Mouse (Mus musculus) C2C12 (cell line): ENCODE measurements around the gene St8sia6. TPM values are rescaled to one million over a fixed set of nuclear protein-coding genes. Genes with fewer than 3 reads are reported as not detected.

Experiments
- H3K27me3 ChIP-seq: one replicate; pipeline ENCODE4 v1.6.1; 2011; ENCODE audit not compliant: control insufficient read depth, insufficient read depth, insufficient read length
- H3K36me3 ChIP-seq: one replicate; pipeline ENCODE4 v1.6.1; 2011; ENCODE audit not compliant: control insufficient read depth, insufficient read depth
- H3K4me3 ChIP-seq: one replicate; pipeline ENCODE4 v1.5.1; 2011; ENCODE audit warnings: mild to moderate bottlenecking, control low read depth; ENCODE audit not compliant: poor library complexity, insufficient read depth, severe bottlenecking
- H3K79me2 ChIP-seq: one replicate; pipeline ENCODE4 v1.6.1; 2011; ENCODE audit not compliant: control insufficient read depth, insufficient read depth
- H3K79me3 ChIP-seq: one replicate; pipeline ENCODE4 v1.6.1; 2011; ENCODE audit warnings: low read depth, control low read depth
- H3ac ChIP-seq: one replicate; pipeline ENCODE3; 2011; ENCODE audit warnings: low read depth; ENCODE audit not compliant: control insufficient read depth, insufficient read length
- CEBPB ChIP-seq: IDR thresholded peaks from one replicate; pipeline ENCODE4 v1.6.1; 2011; ENCODE audit warnings: low read depth, mild to moderate bottlenecking, control low read depth, moderate library complexity
- CTCF ChIP-seq: IDR thresholded peaks from one replicate; pipeline ENCODE4 v1.5.1; 2011; ENCODE audit not compliant: control insufficient read depth, insufficient read depth, insufficient read length
- FOSL1 ChIP-seq: IDR thresholded peaks from one replicate; pipeline ENCODE4 v1.8.0; 2011; ENCODE audit warnings: mild to moderate bottlenecking, low read length; ENCODE audit not compliant: poor library complexity, insufficient read depth, severe bottlenecking
- MAX ChIP-seq: IDR thresholded peaks from one replicate; pipeline ENCODE4 v1.6.1; 2011; ENCODE audit warnings: mild to moderate bottlenecking, control low read depth
- MYOD1 ChIP-seq: IDR thresholded peaks from one replicate; pipeline ENCODE4 v1.6.1; 2011; ENCODE audit warnings: low read depth; ENCODE audit not compliant: control insufficient read depth, insufficient read length
- MYOG ChIP-seq: IDR thresholded peaks from one replicate; pipeline ENCODE4 v1.6.1; 2011; ENCODE audit not compliant: control insufficient read depth, insufficient read length; ENCODE audit errors: extremely low read depth
- USF1 ChIP-seq: IDR thresholded peaks from one replicate; pipeline ENCODE4 v1.6.1; 2011; ENCODE audit warnings: low read depth, mild to moderate bottlenecking, control low read depth, moderate library complexity
- long read RNA-seq, 2 experiments: library from polyadenylated mRNA; unstranded; transcript quantifications; one replicate each; pipeline ENCODE4 v2.0.0; 2019 to 2020
- polyA plus RNA-seq: library from polyadenylated mRNA; unstranded; fragments of >200 nt; fragmentation: generic; extraction: Trizol; gene quantifications from one replicate; pipeline ENCODE4 v1.2.1, GENCODE M21; 2012; ENCODE audit warnings: missing spikeins

Gene St8sia6
- polyA plus RNA-seq: 0.02 TPM
- long read RNA-seq, experiment 1: 0 reads
- long read RNA-seq, experiment 2: 0 reads

GRCm38 (mm10) chr2:13793969-13794363 is at the start of gene St8sia6:
St8sia6 (minus strand) TSS chr2:13794064.
- Histone ChIP-seq H3K36me3 (no peaks in the 10 kb centered on the region), H3K4me3 (no peak within 1 kb of the TSS), H3K79me3 (no peaks in the 10 kb centered on the region), H3K27me3 (peaks cover 21% of the 10 kb centered on the region), H3ac (no peak within 1 kb of the TSS), H3K79me2 (no peaks in the 10 kb centered on the region)
- TF ChIP-seq FOSL1: no peak
- no peak for TF ChIP-seq MYOG
- TF ChIP-seq USF1: no peak
- TF ChIP-seq CTCF: no peak
- TF ChIP-seq MYOD1: no peak
- TF ChIP-seq MAX: no peak
- no peak for TF ChIP-seq CEBPB

DNA sequence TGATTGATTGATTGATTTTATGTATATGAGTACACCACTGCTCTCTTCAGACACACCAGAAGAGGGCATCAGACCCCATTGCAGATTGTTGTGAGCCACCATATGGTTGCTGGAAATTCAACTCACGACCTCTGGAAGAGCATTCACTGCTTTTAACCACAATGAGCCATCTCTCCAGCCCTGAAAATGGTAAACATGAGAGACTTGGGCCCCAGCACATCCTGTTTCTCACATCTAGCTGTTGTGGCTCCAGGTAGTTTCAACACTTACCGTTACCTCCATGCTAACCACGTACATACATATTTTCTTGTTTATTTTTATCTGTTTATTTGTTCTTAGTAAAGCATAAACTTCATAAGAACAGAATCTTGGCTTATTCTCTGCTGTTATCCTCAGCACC is 42.4 kb upstream of the St8sia6 start:
- Histone ChIP-seq H3K79me3 (no peaks in the 10 kb centered on the region), H3ac (no peak overlapping the region)

DNA sequence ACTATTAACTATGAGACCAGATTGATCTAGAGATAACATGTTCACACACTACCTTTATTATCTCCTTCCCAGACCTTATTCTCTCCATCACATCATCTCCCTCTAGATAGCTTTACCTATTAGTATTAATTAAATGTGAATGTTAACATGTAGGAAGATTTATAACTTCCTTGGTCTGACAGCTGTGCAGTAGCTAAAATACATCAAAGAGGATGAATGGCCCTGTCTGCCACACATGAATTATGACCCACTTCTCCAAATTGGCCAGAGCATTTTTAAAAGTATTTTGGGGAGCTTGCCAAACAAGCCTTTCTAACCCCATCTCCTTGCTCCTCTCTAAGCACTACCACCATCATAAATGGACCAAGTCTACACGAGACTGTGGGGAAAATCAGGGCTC is 41.1 kb upstream of the St8sia6 start:
- Histone ChIP-seq H3ac (no peak overlapping the region), H3K79me2 (no peaks in the 10 kb centered on the region), H3K36me3 (no peaks in the 10 kb centered on the region), H3K27me3 (no peaks in the 10 kb centered on the region), H3K4me3 (no peak overlapping the region), H3K79me3 (no peaks in the 10 kb centered on the region)
- TF ChIP-seq USF1 (no peak), CTCF (no peak), FOSL1 (no peak), MYOD1 (no peak), MYOG (no peak), MAX (no peak), CEBPB (no peak)

More for the DNA sequence above, 42.4 kb upstream of the St8sia6 start:
- TF ChIP-seq CTCF: no peak
- no peak for TF ChIP-seq MYOG
- Histone ChIP-seq H3K36me3 (no peaks in the 10 kb centered on the region), H3K4me3 (no peak overlapping the region), H3K79me2 (no peaks in the 10 kb centered on the region), H3K27me3 (no peaks in the 10 kb centered on the region)

GRCm38 (mm10) chr2:13816645-13817044 is 22.8 kb upstream of the St8sia6 start:
- Histone ChIP-seq H3K27me3 (peaks cover 9% of the 10 kb centered on the region), H3ac (no peak overlapping the region), H3K4me3 (no peak overlapping the region), H3K79me3 (no peaks in the 10 kb centered on the region), H3K36me3 (no peaks in the 10 kb centered on the region), H3K79me2 (no peaks in the 10 kb centered on the region)
- no peak for TF ChIP-seq MYOD1

DNA sequence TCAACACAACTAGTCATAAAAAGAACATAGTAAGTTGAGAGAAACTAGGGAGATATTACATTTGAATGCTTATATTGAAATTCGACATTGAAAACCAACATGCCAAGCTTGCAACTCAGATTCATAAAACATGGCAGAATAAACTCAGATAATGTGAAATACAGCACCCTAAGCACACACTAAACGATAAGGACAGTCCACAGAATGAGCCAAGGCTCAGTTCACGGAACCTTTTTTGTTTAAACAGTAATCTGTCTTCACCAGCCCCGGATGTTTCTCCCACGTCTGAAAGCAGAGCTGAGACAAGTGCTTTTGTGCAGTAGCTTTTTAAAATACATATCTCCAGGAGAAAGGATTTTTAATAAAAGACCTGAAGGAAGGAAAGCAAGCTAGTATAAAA is 14.7 kb upstream of the St8sia6 start:
- Histone ChIP-seq H3ac (no peak overlapping the region), H3K4me3 (no peak overlapping the region), H3K36me3 (no peaks in the 10 kb centered on the region), H3K27me3 (peaks cover 5% of the 10 kb centered on the region), H3K79me2 (no peaks in the 10 kb centered on the region), H3K79me3 (no peaks in the 10 kb centered on the region)
- TF ChIP-seq MAX (no peak), CTCF (no peak), MYOD1 (no peak), FOSL1 (no peak), MYOG (no peak), USF1 (no peak), CEBPB (no peak)

GRCm38 (mm10) chr2:13808008-13808407 is 14.1 kb upstream of the St8sia6 start:
- H3K79me2 ChIP-seq: no peaks in the 10 kb centered on the region
- no peaks in the 10 kb centered on the region for H3K36me3 ChIP-seq
- no peak overlapping the region for H3K4me3 ChIP-seq
- H3ac ChIP-seq: no peak overlapping the region
- H3K79me3 ChIP-seq: no peaks in the 10 kb centered on the region
- TF ChIP-seq USF1 (no peak), MYOD1 (no peak), CTCF (no peak), CEBPB (no peak), FOSL1 (no peak), MYOG (no peak), MAX (no peak)
- peaks cover 5% of the 10 kb centered on the region for H3K27me3 ChIP-seq
